Mouse (Mus musculus): ENCODE results near the gene Gpm6a. TPM values are rescaled to one million over a fixed set of nuclear protein-coding genes. Genes with fewer than 3 reads are reported as not detected.

The Gpm6a gene
- 1,000 to 10,000 TPM; 1,125 to 1,188 TPM for total RNA-seq (2021)
- long read RNA-seq, experiment 1, transcript Gpm6a-201 (7 exons, 3,215 nt) = major isoform, 735 of 1,268 reads
- long read RNA-seq, experiment 1, partial matches to known transcripts = 512 of 1,268 reads
- long read RNA-seq, experiment 1, other reads (novel, unspliced or antisense) = 21 of 1,268 reads
- long read RNA-seq, experiment 2, transcript Gpm6a-201 (7 exons, 3,215 nt) = major isoform, 769 of 1,368 reads
- long read RNA-seq, experiment 2, partial matches to known transcripts = 577 of 1,368 reads
- long read RNA-seq, experiment 2, other reads (novel, unspliced or antisense) = 22 of 1,368 reads

DNA sequence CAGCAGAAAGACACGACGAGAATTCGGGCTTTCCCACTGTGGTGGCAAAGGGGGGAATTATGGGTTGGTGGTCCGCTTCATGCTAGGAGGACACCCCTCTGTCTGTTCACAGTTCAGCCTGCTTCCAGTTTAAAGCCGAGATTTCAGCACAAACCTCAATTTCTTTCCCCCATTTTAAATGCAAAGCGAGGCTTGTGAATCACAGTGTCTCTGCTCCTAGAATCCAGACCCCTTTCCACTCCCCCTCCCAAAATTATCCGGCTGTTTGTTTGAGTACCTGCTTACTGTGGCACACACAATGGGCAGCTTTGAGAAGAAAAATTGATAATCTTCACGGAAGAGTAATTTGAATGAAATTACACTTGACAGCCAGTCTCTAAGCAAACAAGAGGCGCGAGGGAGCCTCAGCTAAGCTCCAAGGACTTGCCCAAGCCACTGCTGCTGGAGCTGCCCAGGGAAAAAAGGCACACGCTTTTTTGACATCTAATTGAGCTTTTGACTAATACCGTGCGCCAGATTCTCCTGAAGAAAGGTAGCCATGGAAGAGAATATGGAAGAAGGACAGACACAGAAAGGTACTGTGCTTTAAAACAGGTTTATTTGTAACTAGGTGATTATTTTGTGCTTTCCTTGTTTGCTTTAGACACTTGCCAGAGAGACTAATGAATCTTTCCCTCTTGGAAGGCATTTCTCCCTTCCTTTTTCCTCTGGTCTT is at the start of gene Gpm6a:
Gpm6a (plus strand) TSS at position 103 of the 715 bp plus-strand sequence.
- DNase-seq (ENCODE audit: low spot score in 2 of 2) = peak; percentile 68 to 84

DNA sequence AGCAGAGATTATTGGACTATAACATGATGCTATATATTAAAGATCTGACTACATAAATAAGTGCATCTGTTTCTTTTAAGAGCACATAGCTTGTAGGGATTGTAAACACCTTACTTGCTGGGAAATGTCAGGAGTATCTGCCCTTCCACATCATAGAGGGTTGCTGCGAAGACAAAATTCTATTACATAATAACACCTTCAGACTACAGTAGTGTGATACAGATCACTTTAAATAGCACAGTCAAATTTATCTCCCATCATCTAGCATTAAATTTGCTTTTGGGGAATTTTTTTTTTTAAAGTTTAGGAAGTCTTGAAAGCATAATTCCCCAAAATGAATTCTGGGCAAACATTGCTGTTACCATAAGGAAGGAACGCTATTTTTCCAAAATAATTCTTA is 41.8 kb upstream of the Gpm6a start:
- DNase-seq (ENCODE audit: low spot score in 2 of 2) = no peak

DNA sequence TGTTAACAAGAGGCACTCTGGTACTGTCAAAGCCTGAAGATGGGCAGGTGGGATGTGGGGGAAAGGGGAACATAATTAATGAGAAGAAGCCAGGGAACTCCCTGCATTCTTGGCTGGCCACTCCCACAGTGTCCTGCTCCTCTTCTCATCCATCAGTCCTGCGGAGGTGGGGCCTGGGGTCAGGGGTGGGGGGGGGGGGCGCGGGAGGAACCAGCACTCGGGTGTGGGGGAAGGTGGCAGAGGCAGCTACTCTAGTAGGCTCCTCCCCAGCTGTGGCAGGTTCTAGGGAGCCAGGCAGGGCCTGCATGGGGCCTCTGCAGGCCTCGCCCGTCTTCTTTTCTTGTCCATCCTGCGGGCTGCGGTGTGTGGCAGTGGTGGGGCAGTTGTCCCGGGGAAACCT is 36.9 kb upstream of the Gpm6a start:
- DNase-seq (ENCODE audit: low spot score in 2 of 2) = no peak

DNA sequence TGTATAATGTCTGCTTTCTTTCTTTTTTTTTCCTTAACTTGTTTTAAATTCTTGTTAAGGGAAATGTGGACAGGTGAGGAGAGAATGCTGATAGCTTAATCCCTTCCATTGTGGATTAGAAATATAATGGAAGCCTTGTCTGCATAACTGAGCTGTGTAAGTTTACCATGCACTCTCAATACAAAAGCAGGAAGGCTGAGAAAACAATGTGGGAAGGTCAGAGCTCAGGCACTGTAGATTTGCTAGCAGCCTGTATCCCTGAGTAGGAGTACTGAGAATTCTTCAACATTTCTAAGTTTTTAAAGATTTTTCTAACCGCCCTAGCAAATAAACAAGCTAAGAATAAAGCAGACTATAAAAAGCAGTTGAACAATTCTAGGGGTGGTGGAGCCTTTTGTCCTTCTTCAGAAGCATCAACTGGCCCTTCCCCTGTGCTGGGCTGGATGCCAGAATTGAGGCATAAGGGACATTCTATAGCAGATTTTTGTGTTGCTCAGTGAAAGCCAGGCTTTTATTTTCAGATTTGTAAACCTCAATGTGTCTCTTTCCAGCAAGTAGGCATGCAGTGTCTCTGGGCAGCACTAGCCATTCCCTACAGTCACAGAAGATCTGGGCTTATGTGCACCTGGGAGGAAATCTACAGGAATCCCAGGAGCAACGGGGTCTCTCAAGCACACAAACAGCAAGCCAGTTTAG is 32.3 kb upstream of the Gpm6a start:
- no peak for DNase-seq (ENCODE audit: low spot score in 2 of 2)

DNA sequence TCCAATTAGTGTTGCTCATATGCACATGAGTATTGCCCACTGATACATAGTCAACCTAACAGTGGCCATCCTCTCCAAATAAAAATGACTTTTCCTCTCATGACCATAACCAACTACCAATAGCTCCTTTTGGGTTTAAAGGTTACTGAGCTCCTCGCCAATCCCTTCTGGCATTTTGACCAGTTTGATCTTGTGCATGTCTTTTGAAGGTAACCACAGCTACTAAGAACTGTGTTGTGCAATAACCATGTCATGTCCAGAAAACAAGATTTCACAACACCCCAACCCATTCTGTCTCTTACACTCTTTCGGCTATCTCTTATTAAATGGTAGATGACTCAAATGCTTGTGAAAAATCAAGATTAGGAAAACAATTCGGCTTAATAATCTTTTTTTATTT is 29.7 kb upstream of the Gpm6a start:
- DNase-seq (ENCODE audit: low spot score in 2 of 2) = no peak

DNA sequence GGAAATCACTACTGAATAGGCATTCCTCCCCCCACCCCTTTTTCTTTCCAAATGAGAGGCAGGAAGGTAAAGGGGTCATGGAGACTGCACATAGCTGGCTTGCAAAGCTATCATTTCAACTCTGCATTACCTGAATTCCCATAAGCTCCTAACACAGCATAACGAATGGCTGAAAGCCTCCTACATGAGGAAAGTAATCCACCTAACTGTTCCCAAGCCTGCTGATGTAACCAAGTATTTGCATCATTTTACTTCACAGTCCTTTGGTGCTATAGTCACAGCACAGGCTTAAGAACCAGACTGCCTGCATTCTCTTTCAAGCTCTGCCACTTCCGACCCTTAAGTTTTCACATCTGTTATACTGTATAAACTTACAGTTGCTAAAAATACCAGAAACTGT is 22.3 kb upstream of the Gpm6a start:
- no peak for DNase-seq (ENCODE audit: low spot score in 2 of 2)

DNA sequence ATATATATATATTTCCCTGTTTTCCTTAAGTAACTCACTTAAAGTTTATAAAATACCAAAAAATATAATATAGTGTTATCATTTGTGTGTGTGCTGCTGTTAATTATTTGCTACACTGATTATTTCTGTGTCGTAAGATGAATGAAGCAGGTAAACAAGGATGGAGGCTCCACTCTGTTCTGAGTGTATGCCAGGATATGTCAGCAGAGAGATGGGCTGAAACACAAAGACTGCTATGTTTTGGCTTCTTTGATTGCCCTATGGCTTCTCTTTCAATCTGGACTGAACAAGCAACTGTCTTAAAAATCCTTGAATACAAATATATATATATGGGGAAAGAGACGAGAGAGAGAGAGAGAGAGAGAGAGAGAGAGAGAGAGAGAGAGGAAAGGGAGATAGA is 1.3 kb upstream of the Gpm6a start:
- no peak for DNase-seq (ENCODE audit: low spot score in 2 of 2)

DNA sequence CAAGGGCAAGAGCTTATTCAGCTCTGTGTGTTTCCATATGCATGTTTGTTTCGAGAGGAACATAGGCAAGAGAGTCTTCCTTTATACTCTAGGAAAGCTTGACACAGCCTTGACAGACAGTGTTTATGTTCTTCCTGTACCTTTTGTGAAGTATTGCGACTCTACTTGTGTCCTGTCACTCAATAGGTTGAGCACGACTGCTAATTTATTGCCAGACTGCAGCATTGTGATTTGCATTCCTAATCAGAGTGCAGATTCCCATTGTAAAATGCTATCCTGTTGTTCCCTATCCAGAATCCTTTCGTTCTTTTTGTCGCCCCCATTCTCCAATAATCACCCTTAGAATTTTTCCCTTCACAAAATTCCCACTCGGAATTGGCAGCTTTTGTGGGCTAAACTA is 613 bp upstream of the Gpm6a start:
- peak in 1 of 2 experiments; percentile 55 for DNase-seq (ENCODE audit: low spot score in 2 of 2)

DNA sequence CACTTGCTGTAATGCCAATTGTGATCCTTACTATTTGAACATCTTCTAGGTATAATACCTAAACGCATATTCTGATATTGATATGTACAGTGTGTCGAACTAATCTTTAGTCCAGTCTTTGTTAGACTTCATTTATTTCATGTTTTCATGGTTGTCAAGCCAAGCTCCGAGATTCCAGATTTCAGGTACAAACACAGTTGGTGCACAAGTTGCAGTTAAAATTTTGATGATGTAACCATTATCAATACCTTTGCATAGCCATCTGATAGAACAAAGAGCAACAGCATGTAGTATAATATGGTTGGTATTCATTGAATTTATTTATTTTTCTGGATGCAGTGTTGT is 785 bp downstream of the Gpm6a start:
- DNase-seq (ENCODE audit: low spot score in 2 of 2) = no peak

DNA sequence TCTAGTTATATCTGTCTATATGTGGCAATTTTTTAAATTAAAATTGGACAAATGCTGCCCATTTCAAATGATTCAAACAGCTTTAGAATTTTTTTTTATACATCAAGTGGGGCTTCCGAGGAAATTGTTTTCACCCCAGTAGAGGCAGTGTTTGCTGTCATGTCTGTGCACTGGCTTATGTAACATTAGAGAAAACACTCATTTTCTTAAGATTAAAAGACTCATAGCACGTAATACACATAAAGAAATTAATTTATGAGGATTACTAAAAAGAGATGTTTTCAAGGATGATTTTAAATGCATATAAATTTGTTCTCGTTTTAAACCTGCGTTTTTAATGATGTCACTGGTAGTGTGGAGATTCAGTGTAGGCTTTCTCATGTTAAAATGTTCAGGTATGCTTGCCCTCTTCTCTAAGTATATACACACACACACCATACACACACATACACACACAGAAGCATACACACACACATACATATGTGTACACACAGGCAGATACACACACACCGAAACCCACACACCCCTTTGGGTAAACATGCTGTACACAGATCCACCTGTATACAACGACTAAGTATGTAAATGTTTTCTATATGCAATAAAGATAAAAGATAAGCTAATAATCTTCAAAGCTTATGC is 1.4 kb downstream of the Gpm6a start:
- no peak for DNase-seq (ENCODE audit: low spot score in 2 of 2)

DNA sequence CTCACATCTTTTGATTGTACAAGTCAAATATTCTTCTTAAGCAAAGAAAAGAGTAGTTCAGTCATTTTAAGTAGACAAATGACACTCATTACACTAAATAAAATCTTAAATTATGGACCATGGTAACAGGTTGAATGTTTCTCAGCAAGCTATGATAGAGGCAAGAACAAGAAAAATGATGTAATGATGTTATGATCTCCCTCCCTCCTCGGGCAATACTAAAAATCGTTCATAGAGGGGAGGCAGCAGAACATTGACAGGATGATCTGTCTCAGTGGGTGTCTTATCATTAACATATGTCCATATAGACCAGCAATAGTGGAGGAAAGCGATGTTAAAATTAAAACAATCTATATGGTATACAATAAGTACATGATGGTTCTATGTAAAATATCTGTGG is 2.1 kb downstream of the Gpm6a start:
- DNase-seq (ENCODE audit: low spot score in 2 of 2) = peak in 1 of 2 experiments; percentile 50

DNA sequence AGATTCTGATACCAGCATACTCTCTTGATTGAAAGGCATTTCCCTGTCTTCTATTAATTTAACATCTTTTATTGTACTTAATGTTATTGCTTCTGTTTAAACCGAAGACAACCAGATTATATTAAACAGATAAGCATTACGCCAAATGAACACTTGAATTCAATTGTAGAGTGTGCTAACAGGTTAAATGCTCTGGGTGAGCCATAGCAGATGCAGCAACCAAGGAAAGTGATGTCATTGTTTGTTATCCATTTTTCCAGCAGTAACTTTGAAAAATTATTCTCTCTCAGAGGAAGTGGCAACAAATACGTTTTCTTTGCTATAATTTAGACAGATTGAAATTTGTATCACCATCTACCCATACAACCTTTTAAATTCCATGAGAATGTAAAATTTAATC is 2.9 kb downstream of the Gpm6a start:
- no peak for DNase-seq (ENCODE audit: low spot score in 2 of 2)

DNA sequence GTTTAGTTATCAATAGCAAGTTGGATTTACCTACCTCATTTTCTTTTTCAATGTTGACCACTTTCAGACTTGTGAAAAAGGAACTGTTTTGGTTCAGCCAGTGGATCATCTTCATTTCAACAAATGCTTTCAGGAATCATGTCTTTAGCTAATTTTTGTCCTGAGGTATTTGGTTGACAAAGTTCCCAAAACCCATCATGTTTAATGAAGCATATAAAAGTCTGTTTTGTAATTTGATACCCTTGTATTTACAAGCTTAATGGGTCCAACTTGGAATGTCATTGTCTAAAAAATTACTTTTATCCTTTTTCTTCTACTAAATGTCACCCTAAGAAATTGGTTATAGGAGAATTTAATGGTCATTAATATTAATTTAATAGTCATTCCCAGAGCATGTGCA is 6.9 kb downstream of the Gpm6a start:
- DNase-seq (ENCODE audit: low spot score in 2 of 2) = no peak

DNA sequence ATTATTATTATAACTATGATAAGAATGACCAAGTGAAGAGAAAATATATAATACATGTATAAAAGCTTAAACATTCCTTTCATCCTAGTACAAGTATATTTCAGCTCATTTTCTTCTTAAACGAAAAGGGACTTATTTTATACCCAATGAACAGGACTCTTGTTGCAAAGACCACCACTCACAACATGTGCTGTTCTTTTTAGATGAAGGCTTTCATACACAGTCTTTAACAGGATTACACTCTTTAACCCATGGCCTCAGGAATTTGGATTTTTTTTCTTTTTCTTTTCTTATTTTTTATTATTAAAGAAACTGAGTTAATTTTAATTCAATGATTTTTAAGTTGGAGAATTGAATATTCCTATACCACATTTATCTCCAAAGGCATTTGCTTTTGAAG is 20.4 kb downstream of the Gpm6a start:
- no peak for DNase-seq (ENCODE audit: low spot score in 2 of 2)

DNA sequence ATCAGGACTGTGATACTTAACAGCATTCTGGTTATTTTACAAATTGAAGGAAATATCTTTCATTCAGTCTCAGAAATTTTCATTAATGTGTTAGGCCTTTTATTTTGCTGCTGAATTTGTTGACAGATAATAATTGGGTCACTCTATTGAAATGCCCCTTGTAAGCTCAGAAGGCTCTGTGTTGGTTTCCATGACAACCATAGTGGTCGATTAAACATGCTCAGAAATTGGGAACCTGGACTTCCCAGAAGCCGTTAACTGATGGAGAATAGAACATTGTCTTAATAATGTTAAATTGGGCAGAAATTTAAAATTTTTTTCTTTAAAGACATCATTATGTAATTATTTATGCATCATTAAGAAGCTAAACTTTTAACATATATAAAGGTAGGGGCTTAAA is 20.9 kb downstream of the Gpm6a start:
- no peak for DNase-seq (ENCODE audit: low spot score in 2 of 2)

DNA sequence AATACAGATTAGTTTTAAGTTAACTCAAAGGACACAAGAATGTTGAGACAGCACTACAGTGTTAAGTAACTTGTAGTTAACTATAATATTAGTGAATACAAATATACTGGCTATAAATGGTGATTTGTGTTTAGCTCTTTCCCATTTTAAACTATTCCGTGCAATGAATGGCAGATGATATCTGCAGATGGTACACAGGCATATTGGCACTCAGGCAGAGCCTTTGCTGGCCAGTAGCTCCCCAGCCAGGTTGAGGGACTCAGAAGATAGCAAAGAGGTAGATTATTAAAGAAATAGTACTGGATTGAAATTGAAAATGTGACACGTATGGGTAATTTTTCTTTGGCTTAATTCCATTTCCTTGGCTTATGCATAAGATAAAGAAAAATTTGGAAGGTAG is 21.3 kb downstream of the Gpm6a start:
- DNase-seq (ENCODE audit: low spot score in 2 of 2) = no peak

DNA sequence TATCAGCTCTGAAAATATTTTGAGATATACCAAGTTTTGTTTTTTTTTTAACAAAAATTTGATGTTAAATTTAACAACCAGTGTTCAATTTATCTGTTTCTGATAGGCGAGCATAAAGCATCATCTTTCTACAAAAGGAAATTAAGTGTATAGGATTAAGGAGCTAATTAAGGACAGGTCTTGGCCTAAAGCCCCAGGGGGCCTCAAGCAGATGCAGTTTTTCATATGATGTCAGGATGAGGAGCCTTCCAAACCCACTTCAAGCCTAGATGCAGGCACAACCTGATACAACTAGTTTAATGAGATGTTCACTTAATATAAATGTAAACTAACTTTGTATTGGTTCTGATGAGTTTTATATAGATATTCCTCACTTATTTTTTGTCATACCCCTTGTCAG is 22.0 kb downstream of the Gpm6a start:
- no peak for DNase-seq (ENCODE audit: low spot score in 2 of 2)

DNA sequence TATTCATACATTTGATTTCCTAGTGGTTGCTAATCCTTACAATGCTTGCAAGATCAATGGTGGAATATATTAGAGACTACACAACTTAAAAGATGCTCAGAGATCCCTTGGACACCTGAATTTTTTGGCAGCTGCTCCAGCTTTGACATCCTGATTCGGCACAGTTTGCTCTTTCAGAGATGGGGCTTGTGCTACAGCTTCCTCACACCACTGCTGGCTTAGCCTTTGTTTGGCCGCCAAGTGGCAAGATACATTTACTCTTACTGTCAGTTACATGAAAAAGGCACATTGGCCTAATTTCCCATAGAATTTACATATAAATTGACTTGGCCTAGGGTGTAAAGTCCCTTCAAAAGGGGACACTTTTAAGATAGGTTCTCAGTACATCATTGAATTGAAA is 32.1 kb downstream of the Gpm6a start:
- DNase-seq (ENCODE audit: low spot score in 2 of 2) = no peak

DNA sequence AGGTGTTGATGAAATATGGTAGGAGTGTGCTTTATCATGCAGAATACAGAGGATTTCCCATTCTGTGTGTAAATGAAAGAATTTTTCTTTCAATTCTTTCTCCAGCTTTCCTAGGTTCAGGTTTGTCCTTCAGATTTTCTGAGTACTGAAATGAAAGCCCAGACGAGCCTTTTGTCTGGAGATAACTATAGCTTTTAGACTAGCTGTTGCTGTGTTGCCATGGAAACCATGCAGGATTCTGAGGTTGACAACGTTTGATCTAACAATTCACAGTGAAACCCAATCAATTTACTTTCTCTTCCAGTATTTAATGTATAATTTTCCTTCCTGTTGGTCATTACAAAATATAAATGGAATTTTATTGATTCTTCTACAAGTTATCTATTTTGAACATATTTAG is 34.5 kb downstream of the Gpm6a start:
- DNase-seq (ENCODE audit: low spot score in 2 of 2) = no peak

DNA sequence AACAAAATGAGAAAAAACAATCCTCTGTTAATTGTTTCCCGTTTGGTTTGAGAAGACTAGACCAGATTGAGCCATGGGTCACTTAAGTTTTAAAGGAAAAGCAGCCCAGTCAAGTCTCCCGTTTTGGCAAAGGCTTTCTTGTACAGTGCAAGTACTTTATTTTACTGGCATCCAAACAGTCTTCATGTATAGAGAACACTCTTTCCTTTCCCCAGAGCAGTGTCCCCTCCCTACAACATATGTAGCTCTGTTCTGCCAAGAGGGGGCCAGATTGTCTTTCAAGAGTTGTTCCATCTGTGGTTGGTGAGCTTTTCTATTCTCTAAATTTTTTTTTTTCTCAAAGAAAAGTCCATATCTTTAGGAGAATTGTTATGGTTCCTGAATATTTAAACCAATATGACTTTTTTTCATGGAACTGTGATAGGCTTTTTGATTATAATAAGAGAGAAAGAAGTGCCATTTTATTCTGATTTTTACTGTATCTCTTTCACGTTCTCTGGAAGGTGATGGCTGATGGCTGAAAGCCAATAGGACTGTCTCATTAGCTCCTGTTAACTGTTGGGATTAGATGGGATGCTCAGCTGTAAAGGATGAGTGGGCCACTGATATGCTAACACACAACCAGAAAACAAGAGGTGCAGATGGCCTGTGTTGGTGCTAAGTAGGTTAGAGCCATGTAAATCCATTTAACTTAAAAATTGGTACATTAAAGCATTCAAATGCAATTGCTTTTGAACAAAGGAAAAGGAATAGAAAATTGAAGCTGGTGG is 37.4 kb downstream of the Gpm6a start:
- peak in 1 of 2 experiments; percentile 74 for DNase-seq (ENCODE audit: low spot score in 2 of 2)

DNA sequence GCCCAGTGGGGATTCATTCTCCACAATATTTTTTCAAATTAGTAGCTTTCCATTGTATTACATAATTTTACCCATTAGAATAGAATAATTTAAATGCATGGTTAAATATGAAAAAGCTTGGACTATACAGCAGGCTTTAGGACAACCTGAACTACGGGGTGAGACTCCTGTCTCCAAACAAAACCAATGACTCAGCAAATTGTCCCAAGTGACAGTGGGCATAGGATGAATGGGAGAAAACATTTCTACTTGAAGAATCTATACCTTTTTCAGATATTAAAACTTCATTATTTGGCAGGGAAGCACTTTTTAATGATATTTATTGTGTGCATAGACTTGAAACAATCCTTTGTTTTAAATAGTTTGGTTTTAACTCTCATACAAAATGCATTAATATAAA is 41.0 kb downstream of the Gpm6a start:
- no peak for DNase-seq (ENCODE audit: low spot score in 2 of 2)

All from layer of hippocampus, postnatal 14 days (tissue).